Mouse (Mus musculus): ENCODE results near the gene Map4k5. TPM values are rescaled to one million over a fixed set of nuclear protein-coding genes. Genes with fewer than 3 reads are reported as not detected.

Map4k5 gene
- polyA plus RNA-seq, 1 experiment from 2014 or later, result 40.0 TPM

DNA sequence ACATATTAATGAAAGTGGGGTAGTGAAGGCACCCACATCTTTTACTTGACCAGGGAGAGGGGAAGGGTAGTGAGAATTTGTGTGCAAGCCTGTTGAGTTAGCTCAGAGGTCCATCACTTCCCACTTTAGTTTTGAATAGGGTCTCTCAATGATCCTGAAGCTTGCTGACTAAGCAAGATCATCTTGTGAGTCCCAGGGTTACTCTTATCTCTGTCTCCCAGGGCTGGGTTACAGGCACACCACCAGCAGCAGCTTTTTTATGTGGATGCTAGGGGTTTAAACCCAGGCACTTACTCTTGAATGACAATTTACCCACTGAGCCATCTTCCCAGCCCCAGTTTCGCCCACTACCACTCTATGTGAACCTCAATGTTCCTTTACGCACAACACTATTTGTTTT is 35.4 kb downstream of the Map4k5 start:
- Histone ChIP-seq H3K36me3 (ENCODE audit: control insufficient read depth, insufficient read depth, low read length) (peaks cover 7% of the 10 kb centered on the region), H3K4me3 (replicated peaks; ENCODE audit: low read depth, low read length) (no peak overlapping the region), H3K9me3 (ENCODE audit: control insufficient read depth, low read length) (no peaks in the 10 kb centered on the region), H3K9ac (replicated peaks; ENCODE audit: low read length) (no peak overlapping the region), H3K4me1 (ENCODE audit: control insufficient read depth, insufficient read depth, low read length) (no peaks in the 10 kb centered on the region), H3K27me3 (ENCODE audit: control insufficient read depth, insufficient read depth, low read length) (no peaks in the 10 kb centered on the region), H3K4me2 (ENCODE audit: low read length) (no peak overlapping the region), H3K27ac (replicated peaks; ENCODE audit: low read depth, low read length) (no peak overlapping the region)
- DNase-seq, result no peak
- ATAC-seq (ENCODE audit: low FRiP score, low TSS enrichment), result no peak
- 97% methylated on average over 2 of the region's 2 CpGs for WGBS

DNA sequence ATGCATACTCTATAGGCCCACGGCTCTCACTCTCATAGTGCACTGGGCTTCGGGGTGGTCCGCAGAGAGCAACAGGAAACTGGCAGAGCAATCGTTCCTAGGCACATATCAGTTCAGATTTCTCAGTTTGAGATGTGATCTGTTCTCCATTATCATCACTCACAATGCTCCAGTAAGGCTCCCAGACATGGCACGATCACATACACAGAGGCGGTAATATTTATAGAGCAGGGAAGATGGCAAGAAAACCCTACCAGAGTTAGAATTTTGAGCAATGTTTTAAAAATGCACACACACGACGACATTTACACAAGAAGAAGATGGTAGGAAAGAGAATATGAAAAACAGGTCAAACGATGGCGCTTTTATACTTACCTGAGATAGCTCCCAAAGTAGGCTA is 36.6 kb downstream of the Map4k5 start:
- no peak for DNase-seq
- H3K9me3 ChIP-seq (ENCODE audit: control insufficient read depth, low read length), result no peaks in the 10 kb centered on the region
- H3K4me3 ChIP-seq (replicated peaks; ENCODE audit: low read depth, low read length), result no peak overlapping the region
- WGBS, result 97% methylated on average over 10 of the region's 10 CpGs
- ATAC-seq (ENCODE audit: low FRiP score, low TSS enrichment), result no peak
- H3K27ac ChIP-seq (replicated peaks; ENCODE audit: low read depth, low read length), result no peak overlapping the region
- no peaks in the 10 kb centered on the region for H3K4me1 ChIP-seq (ENCODE audit: control insufficient read depth, insufficient read depth, low read length)
- no peak overlapping the region for H3K9ac ChIP-seq (replicated peaks; ENCODE audit: low read length)
- no peaks in the 10 kb centered on the region for H3K27me3 ChIP-seq (ENCODE audit: control insufficient read depth, insufficient read depth, low read length)
- peaks cover 15% of the 10 kb centered on the region for H3K36me3 ChIP-seq (ENCODE audit: control insufficient read depth, insufficient read depth, low read length)
- H3K4me2 ChIP-seq (ENCODE audit: low read length), result no peak overlapping the region

DNA sequence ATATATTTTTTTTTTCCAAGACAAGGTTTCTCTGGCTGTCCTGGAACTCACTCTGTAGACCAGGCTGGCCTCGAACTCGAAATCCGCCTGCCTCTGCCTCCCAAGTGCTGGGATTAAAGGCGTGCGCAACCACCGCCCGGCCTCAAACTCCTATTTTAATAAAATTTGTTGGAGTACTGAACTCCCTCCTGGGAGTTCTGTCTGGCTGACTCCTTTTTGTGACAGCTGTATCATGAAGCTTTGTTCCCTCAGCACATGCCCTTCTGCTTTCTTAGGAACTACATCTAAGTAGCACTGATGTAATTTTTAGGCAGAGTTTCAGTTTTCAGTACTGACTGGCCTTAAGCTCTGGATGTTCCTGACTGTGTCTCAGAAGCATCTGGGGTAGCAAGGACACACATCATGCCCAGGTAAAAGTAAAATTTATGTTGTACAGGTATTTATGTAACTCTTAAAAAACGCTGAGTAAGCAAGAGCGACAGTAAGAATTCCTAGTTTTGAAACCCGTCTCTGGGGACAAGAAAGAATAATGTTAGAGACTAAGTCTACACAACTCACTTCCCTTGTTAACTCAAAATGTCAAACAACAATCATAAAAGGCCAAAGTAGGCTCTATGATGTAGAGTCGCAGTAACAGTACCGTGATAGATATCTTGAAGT is 37.2 kb downstream of the Map4k5 start:
- H3K27ac ChIP-seq (replicated peaks; ENCODE audit: low read depth, low read length), result no peak overlapping the region
- H3K4me3 ChIP-seq (replicated peaks; ENCODE audit: low read depth, low read length), result no peak overlapping the region
- H3K9ac ChIP-seq (replicated peaks; ENCODE audit: low read length), result no peak overlapping the region
- peaks cover 15% of the 10 kb centered on the region for H3K36me3 ChIP-seq (ENCODE audit: control insufficient read depth, insufficient read depth, low read length)
- H3K27me3 ChIP-seq (ENCODE audit: control insufficient read depth, insufficient read depth, low read length), result no peaks in the 10 kb centered on the region
- WGBS, result 97% methylated on average over 12 of the region's 12 CpGs
- no peaks in the 10 kb centered on the region for H3K4me1 ChIP-seq (ENCODE audit: control insufficient read depth, insufficient read depth, low read length)
- H3K4me2 ChIP-seq (ENCODE audit: low read length), result no peak overlapping the region
- DNase-seq, result no peak
- ATAC-seq (ENCODE audit: low FRiP score, low TSS enrichment), result no peak
- no peaks in the 10 kb centered on the region for H3K9me3 ChIP-seq (ENCODE audit: control insufficient read depth, low read length)

DNA sequence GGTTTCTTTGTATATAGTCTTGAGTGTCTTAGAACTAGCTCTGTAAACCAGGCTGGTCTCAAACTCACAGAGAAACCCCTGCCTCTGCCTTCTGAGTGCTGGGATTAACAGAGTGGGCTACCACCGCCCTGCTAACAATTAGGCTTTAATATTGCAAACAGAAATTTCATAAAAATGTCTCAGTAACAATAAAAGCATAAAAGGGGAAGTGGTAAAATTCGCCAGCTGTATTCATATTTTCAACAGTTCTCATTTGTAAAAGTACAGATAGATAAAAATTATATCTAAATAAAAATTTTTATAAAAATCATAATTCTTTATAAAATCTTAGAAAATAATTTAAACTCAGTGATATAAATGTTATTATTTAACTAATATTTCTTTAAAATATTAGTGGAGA is 39.1 kb downstream of the Map4k5 start:
- WGBS, result 86% methylated on average over 2 of the region's 2 CpGs
- no peak for ATAC-seq (ENCODE audit: low FRiP score, low TSS enrichment)
- no peak overlapping the region for H3K9ac ChIP-seq (replicated peaks; ENCODE audit: low read length)
- H3K36me3 ChIP-seq (ENCODE audit: control insufficient read depth, insufficient read depth, low read length), result peaks cover 24% of the 10 kb centered on the region
- DNase-seq, result no peak
- no peaks in the 10 kb centered on the region for H3K27me3 ChIP-seq (ENCODE audit: control insufficient read depth, insufficient read depth, low read length)
- H3K9me3 ChIP-seq (ENCODE audit: control insufficient read depth, low read length), result no peaks in the 10 kb centered on the region
- no peak overlapping the region for H3K4me3 ChIP-seq (replicated peaks; ENCODE audit: low read depth, low read length)
- no peaks in the 10 kb centered on the region for H3K4me1 ChIP-seq (ENCODE audit: control insufficient read depth, insufficient read depth, low read length)
- H3K27ac ChIP-seq (replicated peaks; ENCODE audit: low read depth, low read length), result no peak overlapping the region
- H3K4me2 ChIP-seq (ENCODE audit: low read length), result no peak overlapping the region

DNA sequence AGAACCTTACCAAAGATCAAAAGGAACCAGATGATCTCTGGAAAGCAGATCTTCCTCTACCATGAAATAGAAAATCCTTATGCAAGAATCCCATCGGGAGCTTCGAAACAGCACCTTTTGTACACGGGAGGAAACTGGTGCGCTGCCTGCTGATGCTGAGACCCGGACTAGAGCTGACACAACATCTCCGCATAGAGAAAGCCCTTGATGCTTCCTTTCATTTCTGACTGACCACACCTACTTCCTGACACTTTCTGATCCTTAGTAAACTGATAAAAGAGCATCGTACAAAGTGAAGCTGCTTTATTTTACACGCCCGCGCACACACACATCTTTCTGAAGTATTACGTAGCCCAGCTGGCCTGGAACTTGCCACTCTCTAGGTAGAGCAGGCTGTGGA is 39.6 kb downstream of the Map4k5 start:
- 92% methylated on average over 11 of the region's 11 CpGs for WGBS
- ATAC-seq (ENCODE audit: low FRiP score, low TSS enrichment), result no peak

DNA sequence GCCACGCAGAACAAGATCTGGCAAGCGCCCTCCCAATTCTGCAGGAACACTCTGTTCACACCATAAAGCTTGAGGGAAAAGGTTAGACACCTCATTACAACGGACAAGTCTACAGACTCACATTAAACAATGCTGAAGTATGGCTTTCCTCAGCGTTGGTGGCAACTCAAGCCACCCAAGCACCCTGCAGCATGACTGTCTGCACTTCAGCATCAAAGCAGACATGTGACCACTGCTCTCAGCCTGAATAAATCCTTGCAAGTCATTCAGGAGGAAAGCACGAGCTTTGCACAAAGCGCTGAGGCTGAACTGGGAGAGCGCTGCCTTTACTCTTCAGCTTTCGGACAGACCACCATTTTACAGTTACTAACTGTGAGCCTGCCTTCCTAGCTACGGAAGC is 40.7 kb downstream of the Map4k5 start:
- WGBS, result 77% methylated on average over 9 of the region's 9 CpGs
- H3K9me3 ChIP-seq (ENCODE audit: control insufficient read depth, low read length), result no peaks in the 10 kb centered on the region
- H3K36me3 ChIP-seq (ENCODE audit: control insufficient read depth, insufficient read depth, low read length), result peaks cover 30% of the 10 kb centered on the region
- DNase-seq (no peak), ATAC-seq (ENCODE audit: low FRiP score, low TSS enrichment) (no peak)
- H3K4me1 ChIP-seq (ENCODE audit: control insufficient read depth, insufficient read depth, low read length), result no peaks in the 10 kb centered on the region
- no peak overlapping the region for H3K9ac ChIP-seq (replicated peaks; ENCODE audit: low read length)
- H3K4me3 ChIP-seq (replicated peaks; ENCODE audit: low read depth, low read length), result no peak overlapping the region
- H3K27me3 ChIP-seq (ENCODE audit: control insufficient read depth, insufficient read depth, low read length), result no peaks in the 10 kb centered on the region
- no peak overlapping the region for H3K27ac ChIP-seq (replicated peaks; ENCODE audit: low read depth, low read length)
- H3K4me2 ChIP-seq (ENCODE audit: low read length), result no peak overlapping the region

More for the DNA sequence above, 39.6 kb downstream of the Map4k5 start:
- H3K4me1 ChIP-seq (ENCODE audit: control insufficient read depth, insufficient read depth, low read length), result no peaks in the 10 kb centered on the region
- no peak for DNase-seq
- no peak overlapping the region for H3K4me2 ChIP-seq (ENCODE audit: low read length)
- no peak overlapping the region for H3K4me3 ChIP-seq (replicated peaks; ENCODE audit: low read depth, low read length)
- no peaks in the 10 kb centered on the region for H3K27me3 ChIP-seq (ENCODE audit: control insufficient read depth, insufficient read depth, low read length)
- H3K27ac ChIP-seq (replicated peaks; ENCODE audit: low read depth, low read length), result no peak overlapping the region
- H3K36me3 ChIP-seq (ENCODE audit: control insufficient read depth, insufficient read depth, low read length), result peaks cover 27% of the 10 kb centered on the region
- H3K9me3 ChIP-seq (ENCODE audit: control insufficient read depth, low read length), result no peaks in the 10 kb centered on the region
- H3K9ac ChIP-seq (replicated peaks; ENCODE audit: low read length), result no peak overlapping the region

DNA sequence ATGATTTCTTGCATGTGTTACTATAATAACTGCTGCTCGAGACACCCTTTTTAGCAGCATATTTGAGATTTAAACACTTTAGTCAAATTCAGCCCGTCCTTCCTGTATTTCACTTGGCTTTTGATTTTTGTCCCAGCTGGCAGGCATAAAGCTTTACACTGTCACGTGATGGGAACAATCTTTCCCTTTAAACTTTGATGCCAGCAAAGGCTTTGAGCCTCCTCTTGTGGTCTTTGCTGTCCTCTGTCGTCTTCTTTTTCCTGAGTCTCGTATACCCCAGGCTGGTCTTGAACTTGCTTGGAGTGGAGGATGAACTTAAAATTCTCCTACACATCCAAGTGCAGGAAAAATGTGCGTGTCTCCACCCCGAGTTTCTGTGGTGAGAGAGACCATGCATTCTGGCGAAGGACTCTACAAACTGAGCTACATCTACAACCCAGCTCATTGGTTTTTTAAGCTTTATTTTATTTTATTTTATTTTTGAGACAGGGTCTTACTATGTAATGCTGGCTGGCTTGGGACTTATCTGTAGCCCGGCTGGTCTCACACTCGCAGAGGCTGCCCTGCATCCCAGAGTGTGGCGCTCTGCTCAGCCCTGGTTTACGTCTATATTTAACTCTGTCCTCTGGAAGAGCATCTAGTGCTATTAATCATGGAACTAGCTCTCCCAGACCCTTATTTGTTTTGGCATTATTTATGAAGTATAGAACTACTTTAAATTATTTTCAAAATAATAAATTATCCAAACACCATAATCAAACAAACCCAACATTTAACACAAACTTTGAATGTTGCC is 44.7 kb downstream of the Map4k5 start:
- Histone ChIP-seq H3K27me3 (ENCODE audit: control insufficient read depth, insufficient read depth, low read length) (no peaks in the 10 kb centered on the region), H3K27ac (replicated peaks; ENCODE audit: low read depth, low read length) (no peak overlapping the region), H3K4me3 (replicated peaks; ENCODE audit: low read depth, low read length) (no peak overlapping the region), H3K9me3 (ENCODE audit: control insufficient read depth, low read length) (no peaks in the 10 kb centered on the region), H3K36me3 (ENCODE audit: control insufficient read depth, insufficient read depth, low read length) (peaks cover 36% of the 10 kb centered on the region), H3K4me1 (ENCODE audit: control insufficient read depth, insufficient read depth, low read length) (peaks cover 7% of the 10 kb centered on the region), H3K9ac (replicated peaks; ENCODE audit: low read length) (no peak overlapping the region), H3K4me2 (ENCODE audit: low read length) (no peak overlapping the region)
- WGBS, result 91% methylated on average over 12 of the region's 12 CpGs
- DNase-seq, result no peak
- no peak for ATAC-seq (ENCODE audit: low FRiP score, low TSS enrichment)

DNA sequence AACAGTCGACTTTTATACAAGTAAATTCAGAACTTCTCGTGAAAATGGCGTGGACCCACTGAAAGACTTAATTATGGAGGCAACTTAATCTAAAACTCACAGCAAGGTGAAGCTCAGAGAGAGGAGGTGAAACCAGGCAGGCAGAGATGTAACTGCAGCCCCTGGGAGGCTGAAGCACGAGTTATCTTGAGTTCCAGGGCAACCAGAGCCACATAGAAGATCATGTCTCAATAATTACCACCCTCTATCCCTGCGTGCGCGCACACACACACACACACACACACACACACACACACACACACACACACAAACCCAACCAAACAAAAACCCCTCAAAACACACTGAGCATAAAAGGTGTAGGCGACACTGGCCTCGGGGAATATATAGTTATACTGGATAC is 46.5 kb downstream of the Map4k5 start:
- Histone ChIP-seq H3K27me3 (ENCODE audit: control insufficient read depth, insufficient read depth, low read length) (no peaks in the 10 kb centered on the region), H3K4me1 (ENCODE audit: control insufficient read depth, insufficient read depth, low read length) (peaks cover 7% of the 10 kb centered on the region), H3K36me3 (ENCODE audit: control insufficient read depth, insufficient read depth, low read length) (peaks cover 34% of the 10 kb centered on the region), H3K9me3 (ENCODE audit: control insufficient read depth, low read length) (no peaks in the 10 kb centered on the region), H3K4me3 (replicated peaks; ENCODE audit: low read depth, low read length) (no peak overlapping the region), H3K27ac (replicated peaks; ENCODE audit: low read depth, low read length) (no peak overlapping the region), H3K9ac (replicated peaks; ENCODE audit: low read length) (no peak overlapping the region), H3K4me2 (ENCODE audit: low read length) (no peak overlapping the region)
- ATAC-seq (ENCODE audit: low FRiP score, low TSS enrichment) (no peak), DNase-seq (no peak)
- WGBS, result 92% methylated on average over 9 of the region's 9 CpGs

DNA sequence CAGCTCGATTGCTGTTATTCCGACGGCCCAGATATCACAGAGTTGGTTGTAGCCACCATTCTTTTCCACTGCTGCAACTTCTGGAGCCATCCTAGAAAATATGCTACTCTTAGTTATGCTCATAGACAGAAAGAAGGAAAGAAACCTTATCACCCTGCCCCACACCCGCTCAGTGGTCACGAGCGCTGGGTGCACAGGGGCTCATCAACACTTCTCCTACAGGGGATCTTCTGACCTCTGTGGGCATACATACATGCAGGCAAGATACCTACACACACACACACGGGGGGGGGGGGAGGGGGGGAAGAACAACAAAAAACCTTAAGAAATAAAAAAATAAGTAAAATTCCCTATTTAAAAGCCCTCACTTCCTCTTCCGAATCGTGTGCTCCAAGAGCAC is 47.3 kb downstream of the Map4k5 start:
- DNase-seq, result no peak
- no peaks in the 10 kb centered on the region for H3K9me3 ChIP-seq (ENCODE audit: control insufficient read depth, low read length)
- H3K27me3 ChIP-seq (ENCODE audit: control insufficient read depth, insufficient read depth, low read length), result no peaks in the 10 kb centered on the region
- peaks cover 7% of the 10 kb centered on the region for H3K4me1 ChIP-seq (ENCODE audit: control insufficient read depth, insufficient read depth, low read length)
- H3K4me2 ChIP-seq (ENCODE audit: low read length), result no peak overlapping the region
- no peak for ATAC-seq (ENCODE audit: low FRiP score, low TSS enrichment)
- no peak overlapping the region for H3K4me3 ChIP-seq (replicated peaks; ENCODE audit: low read depth, low read length)
- WGBS, result 92% methylated on average over 9 of the region's 9 CpGs
- H3K9ac ChIP-seq (replicated peaks; ENCODE audit: low read length), result no peak overlapping the region
- H3K36me3 ChIP-seq (ENCODE audit: control insufficient read depth, insufficient read depth, low read length), result peaks cover 39% of the 10 kb centered on the region
- H3K27ac ChIP-seq (replicated peaks; ENCODE audit: low read depth, low read length), result no peak overlapping the region
